Mouse (Mus musculus): Measurements from ENCODE around the gene Anks6.
"Not testable (repeated sequence)": the region's sequence is repeated elsewhere in the genome, so short reads cannot be mapped to it uniquely, and the experiment has no call there.

Gene Anks6

DNA sequence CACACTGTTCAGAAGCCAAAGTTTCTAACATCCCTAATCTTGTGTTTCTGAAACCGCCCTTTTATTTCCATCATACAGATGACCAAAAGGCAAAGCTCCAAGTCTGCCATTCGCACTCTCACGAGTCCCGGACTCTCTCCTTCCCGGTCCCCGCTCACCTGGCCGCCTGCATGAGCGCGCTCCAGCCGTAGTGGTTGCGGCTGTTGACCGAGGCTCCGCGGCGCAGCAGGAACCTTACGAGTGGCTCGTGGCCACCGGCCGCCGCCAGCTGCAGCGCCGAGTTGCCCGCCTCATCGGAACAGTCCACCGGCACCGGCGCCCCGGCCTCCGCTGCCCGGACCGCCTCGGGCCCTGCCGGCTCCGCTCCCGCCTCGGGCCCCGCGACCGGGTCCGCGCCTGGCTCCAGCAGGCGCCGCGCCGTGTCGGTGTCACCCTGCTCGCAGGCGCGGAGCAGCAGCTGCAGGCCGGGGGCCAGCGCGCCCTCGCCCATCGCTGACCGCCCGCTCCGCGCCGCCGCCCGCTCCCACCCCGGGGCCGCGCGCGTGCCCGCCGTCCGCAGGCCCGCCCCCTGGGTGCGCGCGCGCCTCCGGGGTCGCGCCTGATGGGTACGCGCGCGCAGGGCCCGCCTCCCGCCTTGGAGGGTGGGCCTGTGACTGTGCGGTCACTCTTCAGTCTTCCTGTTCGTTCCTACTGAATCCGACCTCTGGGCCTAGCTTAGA is at the start of gene Anks6:
Gene Anks6 (minus strand): TSS at position 637 of the 719 bp plus-strand sequence.
- peak; percentile 68 to 78 for DNase-seq (ENCODE audit: low spot score in 2 of 2)

DNA sequence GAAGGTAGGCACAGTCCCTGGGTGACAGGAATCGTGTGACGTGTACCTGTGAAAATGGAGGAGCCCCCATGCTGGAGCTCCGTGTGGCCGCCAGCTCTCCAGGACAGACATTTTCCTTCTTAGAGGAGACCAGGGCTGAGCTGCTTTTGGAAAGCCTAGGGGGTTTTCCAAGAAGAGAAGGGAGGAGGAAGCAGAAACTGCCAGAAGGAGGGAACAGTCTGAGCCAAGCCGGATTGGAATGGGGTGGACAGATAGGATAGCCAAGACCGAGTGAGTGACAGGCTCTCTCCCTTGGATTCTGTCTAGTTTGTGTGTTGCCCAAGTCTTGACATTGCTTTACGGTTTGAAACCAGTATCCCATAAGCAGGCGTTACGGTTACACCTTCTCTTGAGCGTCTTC is 46.3 kb upstream of the Anks6 start:
- DNase-seq (ENCODE audit: low spot score in 2 of 2) = no peak

DNA sequence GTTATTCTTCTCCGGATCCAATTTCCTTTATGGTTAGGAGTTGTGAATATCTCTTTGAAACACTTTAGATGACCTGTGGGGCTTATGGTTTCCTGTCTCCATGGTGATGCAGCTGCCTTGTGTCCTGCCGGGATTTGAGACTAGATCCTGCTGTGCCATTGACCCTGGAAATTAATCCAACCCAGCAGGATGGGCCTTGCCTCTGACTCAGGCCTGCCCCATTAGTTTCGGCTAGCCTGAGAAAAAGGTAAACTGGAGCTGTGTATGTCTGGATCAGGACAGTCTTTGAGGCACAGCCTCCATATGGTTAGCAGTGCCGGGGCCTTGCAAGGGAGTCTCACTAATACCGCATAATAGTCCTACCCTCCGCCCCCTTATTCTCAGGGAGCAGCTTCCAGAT is 36.4 kb upstream of the Anks6 start:
- DNase-seq (ENCODE audit: low spot score in 2 of 2) = no peak

DNA sequence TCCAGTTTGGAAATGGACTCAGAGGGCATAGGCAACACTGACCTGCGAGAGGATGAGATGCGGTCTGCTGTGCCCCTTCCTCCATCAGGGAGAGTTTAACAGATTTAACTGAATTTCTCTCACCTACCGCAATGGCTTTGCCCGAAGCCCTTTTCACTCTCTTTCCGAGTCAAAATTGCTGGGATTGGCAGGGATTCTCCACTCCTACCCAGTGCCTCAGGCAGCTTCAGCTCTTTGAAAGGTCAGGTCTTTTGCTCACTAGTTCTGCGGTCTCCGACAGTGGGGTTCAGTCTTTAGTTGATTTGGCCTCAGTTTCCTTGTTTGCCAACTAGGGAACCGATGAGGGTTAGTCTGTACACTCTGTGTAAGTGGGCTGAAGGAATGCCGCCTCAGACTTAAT is 35.9 kb upstream of the Anks6 start:
- DNase-seq (ENCODE audit: low spot score in 2 of 2) = no peak

DNA sequence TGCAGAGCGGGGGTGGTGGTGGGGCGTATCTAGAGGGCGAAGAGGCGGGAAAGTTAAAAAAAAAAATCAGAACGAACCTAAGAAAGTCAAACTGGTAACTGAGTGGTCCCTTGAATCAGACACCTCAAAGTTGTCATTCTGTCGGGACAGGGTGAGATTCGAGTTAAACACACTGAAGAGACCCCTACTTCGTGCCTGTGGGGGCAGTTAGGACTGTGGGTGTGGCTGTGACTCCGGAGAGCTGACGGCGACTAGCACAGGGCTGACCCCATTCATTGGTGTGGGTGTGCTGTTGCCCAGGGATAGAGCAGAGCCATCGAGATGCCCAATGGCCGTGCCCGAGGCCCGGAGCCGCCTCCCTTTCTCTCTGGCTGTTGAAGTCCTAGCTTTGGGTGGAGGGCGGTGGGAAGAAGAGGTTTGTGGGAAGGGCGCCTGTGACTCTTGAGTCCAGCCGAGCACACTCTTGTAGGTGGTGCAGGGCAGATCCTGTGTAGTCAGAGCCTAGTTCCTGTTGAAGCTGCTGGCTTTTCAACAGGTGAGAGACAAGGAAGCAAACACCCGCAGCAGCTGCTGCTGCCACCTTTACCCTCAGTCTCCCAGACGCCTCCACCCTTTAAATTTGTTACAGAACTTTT is 35.3 kb upstream of the Anks6 start:
- DNase-seq (ENCODE audit: low spot score in 2 of 2) = no peak

DNA sequence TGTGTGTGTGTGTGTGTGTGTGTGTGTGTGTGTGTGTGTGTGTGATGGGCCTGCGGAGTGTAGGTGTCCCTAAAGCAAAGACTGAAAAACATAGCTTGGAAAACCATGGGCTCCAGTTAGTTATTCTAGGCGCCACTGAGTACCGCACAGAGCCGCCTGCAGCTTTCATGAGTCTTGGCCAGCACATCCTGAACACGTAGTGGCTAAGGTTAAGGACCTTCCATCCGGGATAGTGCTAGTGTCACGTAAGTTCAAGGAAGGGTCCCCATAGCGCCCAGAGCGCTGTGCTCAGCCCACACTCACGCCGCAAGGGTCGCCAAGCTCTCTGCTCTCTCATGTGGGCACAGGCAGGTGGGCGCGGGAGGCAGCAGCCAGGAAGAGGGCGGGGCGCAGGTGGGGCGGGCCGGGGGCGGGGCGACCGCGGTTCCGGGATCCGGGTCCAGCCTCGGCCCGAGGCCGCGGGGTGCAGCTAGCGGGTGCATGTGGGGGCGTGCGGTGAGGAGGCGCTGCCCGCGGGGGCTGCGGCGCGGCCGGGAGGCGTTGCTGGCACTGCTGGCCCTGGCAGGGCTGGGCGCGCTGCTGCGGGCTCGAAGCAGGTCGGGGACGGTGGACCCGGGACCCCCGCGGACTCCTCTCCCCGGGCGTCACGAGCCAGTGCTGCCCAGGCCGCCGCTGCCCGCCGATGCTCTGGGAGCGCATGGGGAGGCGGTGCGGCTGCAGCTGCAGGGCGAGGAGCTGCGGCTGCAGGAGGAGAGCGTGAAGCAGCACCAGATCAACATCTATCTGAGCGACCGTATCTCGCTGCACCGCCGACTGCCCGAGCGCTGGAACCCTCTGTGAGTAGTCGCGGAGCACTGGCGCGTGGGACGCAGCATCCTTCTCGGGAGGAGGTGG is 34.5 kb upstream of the Anks6 start, which contains the start of gene Galnt12:
Gene Galnt12 (plus strand): TSS at position 417 of the 894 bp plus-strand sequence.
- peak in 1 of 2 experiments; percentile 37 for DNase-seq (ENCODE audit: low spot score in 2 of 2)

DNA sequence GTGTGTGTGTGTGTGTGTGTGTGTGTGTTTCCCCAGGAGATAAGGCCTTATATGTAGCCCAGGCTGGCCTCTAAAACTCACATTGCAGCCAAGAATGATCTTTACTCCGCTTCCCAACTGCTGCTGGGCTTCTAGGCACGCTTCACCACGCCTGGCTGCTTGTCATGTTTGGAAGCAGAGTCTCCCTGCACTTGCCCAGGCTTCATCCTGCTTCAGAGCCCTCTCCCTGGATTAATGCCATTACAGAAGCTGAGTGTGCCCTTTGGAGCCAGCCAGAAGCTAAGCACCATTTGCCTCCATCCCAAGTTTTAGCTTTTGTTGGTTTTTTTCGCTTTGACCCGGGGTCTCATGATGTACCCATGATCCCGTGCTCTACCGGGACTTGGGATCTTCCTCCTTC is 31.4 kb upstream of the Anks6 start:
- DNase-seq (ENCODE audit: low spot score in 2 of 2) = no peak

DNA sequence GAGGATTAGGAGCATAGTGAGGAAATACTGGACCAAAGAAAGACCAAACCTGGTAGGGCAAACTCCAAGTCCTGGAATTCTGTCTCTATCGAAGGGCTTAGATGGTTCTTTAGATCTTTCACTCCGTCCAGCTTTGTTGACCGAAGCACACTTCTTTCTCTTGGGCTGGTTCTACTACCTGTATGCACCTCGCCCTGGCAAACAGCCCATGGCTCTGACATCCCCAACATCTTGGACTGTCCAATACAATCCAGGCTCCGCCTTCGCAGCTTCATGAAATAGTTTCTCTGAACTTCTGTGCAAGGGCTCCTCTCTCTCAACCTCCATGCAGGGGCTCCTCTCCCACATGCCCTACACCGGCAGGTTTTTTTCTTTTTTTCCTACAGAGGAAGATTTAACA is 26.6 kb upstream of the Anks6 start:
- no peak for DNase-seq (ENCODE audit: low spot score in 2 of 2)

DNA sequence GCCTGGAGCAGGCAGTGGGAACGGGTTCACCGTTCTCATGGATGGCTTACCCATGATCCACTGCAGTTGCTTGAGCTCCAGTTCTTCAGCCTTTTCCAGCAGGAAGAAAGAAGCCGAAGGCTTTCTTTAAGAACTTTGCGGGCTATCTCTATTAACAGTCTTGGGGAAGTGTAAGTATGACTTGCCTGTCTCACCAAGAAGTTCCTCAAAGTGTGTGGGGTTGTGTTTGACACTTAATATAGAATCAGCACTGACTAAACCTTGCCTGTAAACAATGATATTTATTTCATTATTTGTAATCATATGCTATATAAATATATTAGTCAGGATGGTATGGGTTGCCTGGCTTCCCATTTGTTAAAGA is 23.4 kb upstream of the Anks6 start:
- DNase-seq (ENCODE audit: low spot score in 2 of 2) = no peak

DNA sequence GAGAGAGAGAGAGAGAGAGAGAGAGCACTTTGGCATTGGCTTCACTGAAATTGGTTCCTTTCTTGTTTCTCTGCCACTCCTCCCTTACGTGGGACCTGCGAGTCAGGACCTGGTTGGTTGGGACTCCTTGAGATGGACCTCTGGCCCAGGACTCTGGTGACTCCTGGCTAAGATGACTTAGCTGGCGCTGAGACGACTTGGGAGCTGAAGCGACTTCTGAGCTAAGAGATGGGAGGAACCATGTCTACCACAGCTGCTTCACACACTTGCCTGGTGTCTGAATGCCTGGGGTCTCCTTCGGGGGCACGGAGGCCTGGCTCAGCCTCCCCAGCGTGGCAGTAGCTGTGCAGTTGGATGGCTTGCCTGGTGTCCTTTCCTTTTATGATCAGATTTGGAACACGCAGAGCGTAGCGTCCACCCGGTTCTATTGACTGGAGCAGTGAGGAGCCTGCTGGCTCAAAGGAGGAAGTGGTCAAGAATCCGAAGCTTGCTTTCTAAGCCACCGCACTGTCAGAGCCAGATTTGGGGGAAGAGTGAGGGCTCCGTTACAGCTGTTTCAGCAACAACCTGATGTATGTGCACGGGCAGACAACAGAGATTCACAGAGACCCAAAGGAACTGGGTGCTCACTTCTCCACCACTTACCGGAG is 22.9 kb upstream of the Anks6 start:
- no peak for DNase-seq (ENCODE audit: low spot score in 2 of 2)

DNA sequence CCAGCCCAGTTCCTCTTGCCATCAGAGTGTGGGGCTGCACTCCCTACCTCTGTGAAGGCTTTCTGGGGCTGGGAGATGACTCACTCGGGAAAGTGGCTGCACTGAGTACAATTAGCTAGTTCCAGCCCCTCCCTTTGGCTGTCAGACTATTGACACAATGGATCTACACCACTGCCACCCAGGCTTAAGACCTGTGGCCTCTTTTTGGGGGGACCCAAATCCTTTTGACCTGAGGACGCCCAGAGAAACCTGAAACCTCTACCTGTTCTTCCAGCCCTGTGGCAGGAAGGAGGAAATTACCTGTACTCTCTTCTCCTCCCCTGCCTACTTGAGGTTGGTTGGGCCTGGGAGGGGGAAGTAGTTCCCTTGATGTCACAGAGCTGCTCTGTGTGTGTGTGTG is 17.8 kb upstream of the Anks6 start:
- no peak for DNase-seq (ENCODE audit: low spot score in 2 of 2)

DNA sequence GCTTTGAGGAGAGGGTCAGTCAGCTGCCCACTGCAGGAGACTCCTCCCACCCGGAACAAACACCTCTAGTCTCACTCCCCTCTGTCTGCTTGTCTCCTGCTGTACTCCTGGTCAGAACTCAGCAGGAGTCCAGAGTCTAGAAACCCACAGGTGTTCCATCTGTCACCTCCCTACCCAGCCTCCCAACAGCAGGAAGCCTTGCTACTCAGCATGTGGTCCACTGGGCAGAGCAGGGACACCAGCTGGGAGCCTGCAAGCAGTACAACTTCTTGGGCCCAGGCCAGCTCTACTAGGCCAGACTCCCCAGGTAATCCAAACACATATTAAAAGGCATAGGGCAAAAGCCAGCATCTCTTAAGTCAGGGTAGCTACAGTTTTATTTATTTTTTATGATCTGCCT is 3.7 kb upstream of the Anks6 start:
- no peak for DNase-seq (ENCODE audit: low spot score in 2 of 2)

DNA sequence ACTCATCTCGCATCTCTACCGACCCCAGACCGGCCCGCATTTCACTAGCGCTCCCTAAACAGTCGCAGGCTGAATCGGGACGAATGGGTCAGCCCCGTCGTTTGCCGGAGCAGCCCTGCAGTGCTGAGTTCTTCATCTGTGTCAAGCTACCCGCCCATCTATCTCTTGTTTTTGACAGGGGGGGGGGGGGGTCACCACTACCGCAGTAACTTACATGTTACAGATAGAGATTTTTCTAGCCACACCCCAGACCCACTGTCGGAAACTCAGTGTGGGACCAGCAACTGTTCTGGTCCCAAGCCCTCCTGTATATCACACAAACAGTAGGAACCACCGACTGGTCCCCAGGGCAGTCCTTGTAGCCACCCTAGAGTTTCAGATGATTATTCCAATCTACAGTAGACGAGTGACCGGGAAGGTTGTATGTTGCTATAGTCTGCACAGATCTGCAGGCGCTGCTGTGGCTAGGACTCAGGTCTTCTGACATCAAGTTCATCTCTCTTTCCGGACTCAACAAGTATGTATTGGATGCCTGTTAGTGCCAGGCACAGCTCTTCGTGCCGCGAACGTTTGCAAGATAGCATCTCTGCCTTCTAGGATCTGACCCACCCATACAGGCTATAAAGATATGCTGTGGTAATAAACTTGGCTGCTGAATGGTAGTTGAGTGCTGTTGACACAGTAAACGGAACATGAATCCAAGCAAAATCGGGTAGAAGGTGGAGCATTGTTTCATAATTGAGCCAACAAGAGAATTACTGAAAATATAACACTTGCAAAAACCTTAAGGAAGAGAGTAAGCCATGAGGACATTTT is 491 bp upstream of the Anks6 start:
- DNase-seq (ENCODE audit: low spot score in 2 of 2) = no peak

DNA sequence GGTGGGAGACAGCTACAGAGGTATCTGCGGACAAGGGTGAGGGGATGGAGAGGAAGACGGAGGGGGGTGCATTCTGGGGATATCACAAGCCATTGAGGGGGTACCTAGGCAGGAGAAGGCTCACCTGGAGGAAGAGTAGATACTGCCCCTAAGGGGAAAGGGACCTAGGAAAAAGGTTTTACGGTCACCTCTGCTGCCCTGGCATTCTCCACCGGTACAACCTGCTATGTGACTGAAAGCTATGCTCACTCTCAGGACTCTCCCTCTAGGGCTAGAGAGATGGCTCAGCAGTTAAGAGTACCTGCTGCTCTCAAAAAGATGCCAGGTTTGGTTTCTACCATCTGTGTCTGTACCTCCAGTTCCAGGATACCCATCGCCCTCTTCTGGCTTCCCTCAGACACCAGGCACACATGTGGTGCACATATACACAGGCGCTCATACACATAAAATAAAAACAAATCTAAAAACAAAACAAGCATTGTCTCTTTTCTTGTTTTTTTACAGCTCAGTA is 1.6 kb downstream of the Anks6 start:
- no peak for DNase-seq (ENCODE audit: low spot score in 2 of 2)

DNA sequence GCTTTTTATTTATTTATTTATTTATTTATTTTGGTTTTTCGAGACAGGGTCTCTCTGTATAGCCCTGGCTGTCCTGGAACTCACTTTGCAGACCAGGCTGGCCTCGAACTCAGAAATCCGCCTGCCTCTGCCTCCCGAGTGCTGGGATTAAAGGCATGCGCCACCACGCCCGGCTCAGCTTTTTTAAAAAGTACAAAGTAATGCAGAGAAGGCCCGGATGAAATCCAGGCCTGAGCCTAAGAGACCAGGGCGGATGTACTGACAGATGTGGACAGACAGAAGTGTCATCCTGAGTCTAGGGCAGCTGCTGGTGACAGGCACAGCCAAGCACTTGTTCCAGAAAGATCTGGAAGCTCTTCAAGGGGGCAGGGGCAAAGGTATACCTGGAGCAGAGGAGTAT is 2.1 kb downstream of the Anks6 start:
- DNase-seq (ENCODE audit: low spot score in 2 of 2) = not testable (repeated sequence)

DNA sequence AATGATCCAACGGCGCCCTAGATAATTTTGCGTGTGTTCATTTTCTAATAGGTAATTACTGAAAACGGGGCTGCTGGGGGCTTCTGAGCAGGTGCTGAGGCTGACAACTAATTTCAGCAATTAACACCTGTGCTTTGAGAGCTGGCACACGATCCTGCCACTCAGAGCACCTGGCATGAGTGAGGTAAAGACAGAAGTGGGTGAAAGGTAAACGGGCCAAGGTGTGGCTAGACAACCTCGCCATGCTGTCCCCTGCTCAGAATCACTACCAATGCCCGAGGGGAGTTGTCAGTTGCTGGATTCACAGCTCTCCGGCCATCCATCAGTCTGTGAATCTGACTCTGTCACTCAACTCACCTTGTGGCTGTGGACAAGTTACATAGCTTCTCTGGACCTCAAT is 5.3 kb downstream of the Anks6 start:
- DNase-seq (ENCODE audit: low spot score in 2 of 2) = no peak

DNA sequence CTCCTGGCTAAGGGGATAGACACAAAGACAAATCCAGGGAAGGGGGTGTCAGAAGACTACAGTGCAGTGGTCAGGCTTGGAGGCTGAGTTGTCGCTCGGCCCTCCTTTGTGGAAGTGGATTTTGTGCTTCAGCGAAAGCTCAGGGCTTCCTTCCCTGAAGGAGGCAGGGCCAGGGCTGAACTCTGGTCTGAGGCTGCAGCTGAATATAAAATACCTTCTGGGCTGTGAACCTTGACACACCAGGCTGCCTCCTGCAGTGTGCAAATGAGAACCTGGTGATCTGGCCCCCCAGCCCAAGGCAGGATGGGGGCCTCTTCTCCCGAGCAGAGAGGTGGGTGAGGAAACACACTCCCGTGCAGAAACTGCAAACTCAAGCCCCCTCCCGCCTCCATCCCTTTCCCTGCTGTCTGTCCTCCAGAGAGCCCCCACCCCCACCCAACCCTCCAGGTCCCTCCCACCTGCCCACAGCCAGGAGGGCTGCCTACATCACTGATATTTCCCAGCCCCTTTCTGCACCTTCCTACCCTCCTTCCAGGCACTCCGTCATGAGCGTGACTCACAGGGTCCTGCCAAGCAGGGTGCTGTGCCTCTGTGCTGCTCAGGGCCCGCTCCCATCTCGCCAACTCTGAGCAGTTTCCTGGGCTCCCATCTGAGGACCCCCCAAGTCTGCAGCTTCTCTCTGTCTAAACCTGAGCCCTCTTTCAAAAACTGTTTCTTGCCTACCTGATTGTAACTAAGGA is 6.4 kb downstream of the Anks6 start:
- DNase-seq (ENCODE audit: low spot score in 2 of 2) = no peak

DNA sequence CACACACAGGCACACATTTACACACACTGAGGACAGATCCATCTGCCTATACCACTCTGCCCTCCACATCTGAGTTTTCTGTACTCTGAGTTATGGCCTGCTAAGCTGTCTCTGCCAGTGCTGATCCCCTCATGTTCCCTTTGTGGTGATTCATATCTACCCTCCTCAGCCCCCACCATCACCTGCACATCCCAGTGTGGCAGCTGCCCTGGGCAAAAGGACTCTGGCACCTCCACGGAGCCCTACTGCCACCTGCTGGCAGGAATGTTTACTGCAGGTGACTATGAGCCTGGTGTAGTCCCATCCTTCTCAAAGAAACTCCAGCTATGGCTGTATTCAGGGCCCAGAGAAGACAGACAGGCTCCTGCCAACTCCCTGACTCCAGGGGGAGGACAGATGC is 7.1 kb downstream of the Anks6 start:
- peak; percentile 93 to 94 for DNase-seq (ENCODE audit: low spot score in 2 of 2)

DNA sequence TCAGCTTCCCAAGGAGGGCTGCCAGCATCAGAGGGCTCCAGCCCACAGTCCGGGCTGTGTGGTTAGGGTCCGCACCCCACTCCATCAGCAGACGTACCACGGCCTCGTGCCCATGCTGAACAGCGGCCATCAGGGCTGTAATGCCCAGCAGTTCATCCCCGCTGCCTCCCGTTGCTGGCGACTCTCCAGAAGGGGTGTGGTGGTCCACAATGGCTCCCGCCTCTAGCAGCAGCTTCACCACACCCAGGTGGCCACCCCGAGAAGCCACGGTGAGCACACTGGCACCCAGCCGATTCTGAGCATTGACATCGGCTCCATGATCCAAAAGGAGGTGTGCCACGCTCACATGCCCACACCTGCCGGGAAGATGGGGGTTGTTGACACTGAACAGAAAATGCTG is 8.0 kb downstream of the Anks6 start:
- DNase-seq (ENCODE audit: low spot score in 2 of 2) = no peak

DNA sequence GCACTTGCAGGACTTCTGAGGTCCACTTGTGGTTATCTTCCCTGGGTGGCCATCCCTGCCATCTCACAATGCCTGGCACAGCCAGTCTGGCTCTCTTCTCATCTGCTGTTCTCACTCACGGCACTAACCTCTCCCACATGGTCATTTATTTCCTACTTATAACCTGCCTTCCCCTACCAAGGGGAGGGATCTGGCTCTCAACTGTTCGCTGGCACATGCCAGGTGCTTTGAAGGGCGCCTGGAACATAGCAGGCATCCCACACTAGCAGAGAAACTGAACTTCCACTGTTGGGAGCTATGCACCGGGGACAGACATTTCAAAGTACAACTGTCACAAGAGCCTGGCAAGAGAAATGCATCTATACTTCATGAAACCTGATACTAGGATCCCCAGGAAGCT is 9.5 kb downstream of the Anks6 start:
- DNase-seq (ENCODE audit: low spot score in 2 of 2) = no peak
